Mouse (Mus musculus): ENCODE measurements around the gene Sult1d1. TPM values are rescaled to one million over a fixed set of nuclear protein-coding genes. Genes with fewer than 3 reads are reported as not detected.
"Not testable (repeated sequence)": the region's sequence is repeated elsewhere in the genome, so short reads cannot be mapped to it uniquely, and the experiment has no call there.

Gene Sult1d1
- total and polyA plus RNA-seq, 2 experiments from 2014 or later: 0.10 TPM; not detected in 1

DNA sequence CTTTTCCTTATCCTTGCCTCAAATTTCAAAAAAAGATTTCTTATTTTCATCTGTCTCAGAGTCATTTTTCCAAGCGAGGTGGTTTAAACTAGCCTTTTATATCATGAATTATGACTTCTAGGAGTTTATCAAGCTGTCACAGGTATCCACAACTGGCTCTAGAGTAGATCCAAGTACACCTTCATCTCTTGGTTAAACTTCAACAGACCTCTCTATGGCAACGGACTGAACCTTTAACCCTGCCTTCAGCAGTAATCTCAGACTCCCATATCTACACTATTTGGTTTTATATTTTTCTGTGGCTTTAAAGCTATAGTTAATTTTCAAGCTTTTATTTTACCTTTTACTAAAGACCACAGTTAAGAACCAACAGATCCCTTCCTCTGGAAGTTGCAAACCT, 36.5 kb downstream of the Sult1d1 start:
- no peak for TF ChIP-seq CTCF (IDR thresholded peaks at IDR 0.05)
- Histone ChIP-seq H3K27ac (ENCODE audit: low read depth, low read length) (no peak overlapping the region), H3K4me3 (ENCODE audit: low read depth, low read length) (no peak overlapping the region), H3K36me3 (ENCODE audit: insufficient read depth, low read length) (no peaks in the 10 kb centered on the region), H3K9me3 (ENCODE audit: low read length) (no peaks in the 10 kb centered on the region), H3K4me1 (ENCODE audit: insufficient read depth, low read length) (no peaks in the 10 kb centered on the region), H3K4me2 (ENCODE audit: low read depth, low read length, poor library complexity, severe bottlenecking) (no peak overlapping the region), H3K9ac (replicated peaks; ENCODE audit: low read length, poor library complexity, severe bottlenecking) (no peak overlapping the region), H3K27me3 (ENCODE audit: insufficient read depth, low read length) (no peaks in the 10 kb centered on the region)
- no peak for ATAC-seq (ENCODE audit: low FRiP score)
- no peak for DNase-seq (ENCODE audit: low spot score)
- 83% methylated on average over 2 of the region's 2 CpGs for WGBS

GRCm38 (mm10) chr5:87523561-87523960, 45.3 kb downstream of the Sult1d1 start:
- not testable (repeated sequence) for H3K27ac ChIP-seq (ENCODE audit: low read depth, low read length); ATAC-seq (ENCODE audit: low FRiP score); H3K4me1 ChIP-seq (ENCODE audit: insufficient read depth, low read length); H3K4me3 ChIP-seq (ENCODE audit: low read depth, low read length); H3K9me3 ChIP-seq (ENCODE audit: low read length); H3K4me2 ChIP-seq (ENCODE audit: low read depth, low read length, poor library complexity, severe bottlenecking); H3K36me3 ChIP-seq (ENCODE audit: insufficient read depth, low read length); H3K9ac ChIP-seq (replicated peaks; ENCODE audit: low read length, poor library complexity, severe bottlenecking); DNase-seq (ENCODE audit: low spot score); H3K27me3 ChIP-seq (ENCODE audit: insufficient read depth, low read length)
- 91% methylated on average over 2 of the region's 2 CpGs for WGBS

DNA sequence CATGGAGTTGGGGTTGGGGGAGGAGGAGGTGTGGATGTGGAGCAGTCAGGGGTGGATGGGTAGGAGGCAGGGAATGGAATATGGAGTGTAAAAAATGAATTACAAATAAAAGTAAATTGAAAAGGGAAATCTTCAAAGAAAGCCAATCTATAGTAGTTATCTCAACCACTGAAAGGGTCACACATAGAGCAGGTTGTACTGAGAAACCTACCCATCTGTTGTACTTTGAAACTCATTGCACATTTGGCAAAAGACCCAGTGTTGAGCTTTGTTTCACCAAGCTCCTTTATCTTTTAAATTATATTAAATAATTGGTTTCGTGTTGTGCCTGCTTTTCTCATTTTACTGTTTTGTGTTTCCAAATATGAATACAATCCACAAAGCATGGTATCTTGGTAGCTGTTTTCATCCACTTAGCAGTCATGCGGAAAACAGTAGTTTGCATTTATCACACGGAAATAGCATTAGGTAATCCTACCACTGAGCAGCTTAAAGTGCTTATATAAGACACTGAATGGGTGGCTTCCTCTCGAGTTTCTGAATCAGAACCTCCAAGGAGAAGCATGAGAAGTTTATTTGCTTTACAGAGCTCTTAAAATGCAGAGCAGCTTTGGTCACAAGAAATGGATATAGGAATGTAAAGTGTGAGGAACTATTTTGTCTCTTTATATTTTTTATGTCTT, 62.9 kb downstream of the Sult1d1 start:
- TF ChIP-seq CTCF (IDR thresholded peaks at IDR 0.05): no peak
- no peaks in the 10 kb centered on the region for H3K4me1 ChIP-seq (ENCODE audit: insufficient read depth, low read length)
- no peaks in the 10 kb centered on the region for H3K9me3 ChIP-seq (ENCODE audit: low read length)
- WGBS: 39% methylated on average over 4 of the region's 4 CpGs
- no peaks in the 10 kb centered on the region for H3K27me3 ChIP-seq (ENCODE audit: insufficient read depth, low read length)
- H3K4me2 ChIP-seq (ENCODE audit: low read depth, low read length, poor library complexity, severe bottlenecking): no peak overlapping the region
- no peak overlapping the region for H3K4me3 ChIP-seq (ENCODE audit: low read depth, low read length)
- no peak for ATAC-seq (ENCODE audit: low FRiP score)
- no peak for DNase-seq (ENCODE audit: low spot score)
- H3K36me3 ChIP-seq (ENCODE audit: insufficient read depth, low read length): no peaks in the 10 kb centered on the region
- no peak overlapping the region for H3K27ac ChIP-seq (ENCODE audit: low read depth, low read length)
- H3K9ac ChIP-seq (replicated peaks; ENCODE audit: low read length, poor library complexity, severe bottlenecking): no peak overlapping the region

Small RNA genes within 50 kb of the gene (microRNA-seq; reads per million reads assigned to microRNA genes)
- gene Mir3969 (ENCODE audit: borderline number of aligned reads): not detected

Other genes with a start within 250 kb of the Sult1d1 start
- not detected in 2 replicates for gene Ugt2a3, start 231.8 kb downstream of the Sult1d1 start, total RNA-seq (2014; rRNA removed)
- gene Ugt2a3, start 231.8 kb downstream of the Sult1d1 start, polyA plus RNA-seq (2015; fragmentation: Nextera tagmentation; extraction: Ambion mirVana): not detected in 2 replicates
- gene Ugt2b38, start 144.8 kb downstream of the Sult1d1 start, total RNA-seq (2014; rRNA removed): not detected in 2 replicates
- not detected in 2 replicates for gene Ugt2b38, start 144.8 kb downstream of the Sult1d1 start, polyA plus RNA-seq (2015; fragmentation: Nextera tagmentation; extraction: Ambion mirVana)
- 0.22 TPM in 1 of 2 replicates, not detected in the other for gene Ugt2a2, start 86.8 kb downstream of the Sult1d1 start, total RNA-seq (2014; rRNA removed)
- 0.33 TPM in 1 of 2 replicates, not detected in the other for gene Ugt2a2, start 86.8 kb downstream of the Sult1d1 start, polyA plus RNA-seq (2015; fragmentation: Nextera tagmentation; extraction: Ambion mirVana)
- gene Gm43638, start 82.2 kb downstream of the Sult1d1 start, total RNA-seq (2014; rRNA removed): 0.19 TPM in 1 of 2 replicates, not detected in the other
- not detected in 2 replicates for gene Gm43638, start 82.2 kb downstream of the Sult1d1 start, polyA plus RNA-seq (2015; fragmentation: Nextera tagmentation; extraction: Ambion mirVana)
- 0.19 TPM in 1 of 2 replicates, not detected in the other for gene Ugt2a1, start 78.2 kb downstream of the Sult1d1 start, total RNA-seq (2014; rRNA removed)
- gene Ugt2a1, start 78.2 kb downstream of the Sult1d1 start, polyA plus RNA-seq (2015; fragmentation: Nextera tagmentation; extraction: Ambion mirVana): 0.15 and 0.43 TPM in 2 replicates
- gene Sult1b1, start 30.8 kb downstream of the Sult1d1 start, total RNA-seq (2014; rRNA removed): not detected in 2 replicates
- not detected in 2 replicates for gene Sult1b1, start 30.8 kb downstream of the Sult1d1 start, polyA plus RNA-seq (2015; fragmentation: Nextera tagmentation; extraction: Ambion mirVana)
- not detected in 2 replicates for gene Sult1e1, start 22.6 kb upstream of the Sult1d1 start, total RNA-seq (2014; rRNA removed)
- gene Sult1e1, start 22.6 kb upstream of the Sult1d1 start, polyA plus RNA-seq (2015; fragmentation: Nextera tagmentation; extraction: Ambion mirVana): 0.16 TPM in 1 of 2 replicates, not detected in the other
- gene Csn1s1, start 97.2 kb upstream of the Sult1d1 start, total RNA-seq (2014; rRNA removed): 1.8 TPM in 1 of 2 replicates, not detected in the other
- 0.39 and 0.47 TPM in 2 replicates for gene Csn1s1, start 97.2 kb upstream of the Sult1d1 start, polyA plus RNA-seq (2015; fragmentation: Nextera tagmentation; extraction: Ambion mirVana)
- not detected in 2 replicates for gene Csn2, start 130.6 kb upstream of the Sult1d1 start, total RNA-seq (2014; rRNA removed)
- not detected in 2 replicates for gene Csn2, start 130.6 kb upstream of the Sult1d1 start, polyA plus RNA-seq (2015; fragmentation: Nextera tagmentation; extraction: Ambion mirVana)
- gene Csn1s2a, start 205.5 kb upstream of the Sult1d1 start, total RNA-seq (2014; rRNA removed): not detected in 2 replicates
- not detected in 2 replicates for gene Csn1s2a, start 205.5 kb upstream of the Sult1d1 start, polyA plus RNA-seq (2015; fragmentation: Nextera tagmentation; extraction: Ambion mirVana)
- not detected in 2 replicates for gene Csn1s2b, start 239.1 kb upstream of the Sult1d1 start, total RNA-seq (2014; rRNA removed)
- gene Csn1s2b, start 239.1 kb upstream of the Sult1d1 start, polyA plus RNA-seq (2015; fragmentation: Nextera tagmentation; extraction: Ambion mirVana): not detected in 2 replicates

Data from midbrain, postnatal 0 days (tissue).